Mouse (Mus musculus): Measurements from ENCODE around the gene Cct4. TPM values are rescaled to one million over a fixed set of nuclear protein-coding genes. Genes with fewer than 3 reads are reported as not detected.

Gene Cct4
- total and polyA plus RNA-seq, 2 experiments from 2014 or later, result 236 to 271 TPM

DNA sequence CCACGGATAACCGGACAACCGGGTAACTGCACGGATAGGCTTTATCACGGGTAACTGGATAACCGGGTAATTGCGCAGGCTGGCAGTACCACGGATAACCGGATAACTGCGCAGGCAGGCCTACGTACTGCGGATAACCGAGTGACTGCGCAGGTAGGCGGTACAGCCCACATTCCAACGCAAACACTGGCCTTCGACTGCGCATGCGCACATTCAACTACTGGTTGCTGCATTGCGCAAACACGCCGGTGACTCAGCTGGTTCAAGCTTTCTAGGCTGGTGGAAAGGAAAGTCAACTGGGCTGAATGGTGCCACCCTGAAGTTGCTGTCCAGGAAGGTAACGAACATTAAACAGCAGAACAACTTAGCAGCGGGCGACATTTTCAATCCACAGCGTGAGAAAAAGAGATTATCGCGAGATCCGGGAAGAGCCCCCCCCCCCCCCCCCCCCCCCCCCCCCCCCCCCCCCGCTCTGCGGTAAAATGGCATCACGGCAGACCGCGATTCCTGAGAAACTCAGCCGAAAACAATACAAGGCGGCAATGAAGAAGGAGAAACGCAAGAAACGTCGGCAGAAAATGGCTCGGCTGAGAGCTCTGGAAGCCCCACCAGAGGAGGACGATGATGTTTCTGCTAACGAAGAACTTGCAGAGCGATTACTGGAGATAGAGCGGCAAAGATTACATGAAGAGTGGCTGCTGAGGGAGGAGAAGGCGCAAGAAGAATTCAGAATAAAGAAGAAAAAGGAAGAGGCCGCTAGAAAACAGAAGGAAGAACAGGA is 17.4 kb upstream of the Cct4 start:
- Histone ChIP-seq H3K27ac (ENCODE audit: low read depth, low read length) (peak overlapping the region; percentile 82), H3K9ac (peak overlapping the region; percentile 73), H3K4me1 (ENCODE audit: insufficient read depth) (peaks cover 7% of the 10 kb centered on the region; the same call in 1 of the 2 replicates), H3K9me3 (ENCODE audit: low read length) (0 out of 2 replicates have a peak, but pooled peaks cover 3% of the 10 kb centered on the region), H3K36me3 (ENCODE audit: insufficient read depth) (peaks cover 1% of the 10 kb centered on the region), H3K4me3 (ENCODE audit: low read depth, low read length) (peak overlapping the region; percentile 56), H3K4me2 (ENCODE audit: low read depth) (peak overlapping the region; percentile 60), H3K27me3 (ENCODE audit: insufficient read depth, low read length) (no peaks in the 10 kb centered on the region)
- peak; percentile 9; the same call in 1 of the 2 replicates for TF ChIP-seq CTCF (IDR thresholded peaks at IDR 0.05; ENCODE audit: low read depth)
- DNase-seq (peak; percentile 90), ATAC-seq (peak; percentile 67)
- 47% methylated on average over 45 of the region's 46 CpGs for WGBS

DNA sequence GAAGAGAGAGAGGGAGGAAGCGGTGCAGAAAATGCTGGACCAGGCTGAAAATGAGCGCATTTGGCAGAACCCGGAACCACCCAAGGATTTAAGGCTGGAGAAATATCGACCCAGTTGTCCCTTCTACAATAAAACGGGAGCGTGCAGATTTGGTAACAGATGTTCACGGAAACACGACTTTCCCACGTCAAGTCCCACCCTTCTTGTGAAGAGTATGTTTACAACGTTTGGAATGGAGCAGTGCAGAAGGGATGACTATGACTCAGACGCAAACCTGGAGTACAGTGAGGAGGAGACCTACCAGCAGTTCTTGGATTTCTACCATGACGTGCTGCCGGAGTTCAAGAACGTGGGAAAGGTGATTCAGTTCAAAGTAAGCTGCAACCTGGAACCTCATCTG is 16.7 kb upstream of the Cct4 start:
- WGBS, result 40% methylated on average over 14 of the region's 14 CpGs
- peaks cover 7% of the 10 kb centered on the region; the same call in 1 of the 2 replicates for H3K4me1 ChIP-seq (ENCODE audit: insufficient read depth)
- peaks cover 6% of the 10 kb centered on the region for H3K36me3 ChIP-seq (ENCODE audit: insufficient read depth)
- peak overlapping the region; percentile 53 for H3K9ac ChIP-seq
- H3K27me3 ChIP-seq (ENCODE audit: insufficient read depth, low read length), result no peaks in the 10 kb centered on the region
- peak overlapping the region; percentile 73 for H3K27ac ChIP-seq (ENCODE audit: low read depth, low read length)
- H3K9me3 ChIP-seq (ENCODE audit: low read length), result 0 out of 2 replicates have a peak, but pooled peaks cover 3% of the 10 kb centered on the region
- H3K4me2 ChIP-seq (ENCODE audit: low read depth), result peak overlapping the region; percentile 53
- TF ChIP-seq CTCF (IDR thresholded peaks at IDR 0.05; ENCODE audit: low read depth), result no peak
- H3K4me3 ChIP-seq (ENCODE audit: low read depth, low read length), result peak overlapping the region; percentile 56
- no peak for DNase-seq
- no peak for ATAC-seq

DNA sequence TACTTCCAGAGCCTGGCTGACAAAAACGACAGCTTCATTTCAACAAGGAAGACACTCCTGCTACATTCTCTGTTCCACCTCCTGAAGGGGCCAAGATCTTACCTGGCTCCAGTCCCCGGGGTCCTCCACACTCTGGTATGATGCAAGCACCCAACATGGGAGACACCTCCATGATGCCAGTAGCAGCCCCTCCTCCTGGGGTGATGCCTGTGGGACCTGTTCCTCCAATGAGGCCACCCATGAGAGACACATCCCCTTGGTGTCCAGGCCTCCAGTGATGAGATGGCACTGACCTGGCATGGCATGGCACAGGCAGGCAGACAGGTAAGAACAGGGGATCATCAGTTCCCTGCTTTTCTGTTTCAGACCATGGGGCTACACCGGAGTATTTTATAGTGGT is 12.1 kb upstream of the Cct4 start:
- TF ChIP-seq CTCF (IDR thresholded peaks at IDR 0.05; ENCODE audit: low read depth), result no peak
- Histone ChIP-seq H3K4me2 (ENCODE audit: low read depth) (no peak overlapping the region), H3K9me3 (ENCODE audit: low read length) (no peaks in the 10 kb centered on the region), H3K27ac (ENCODE audit: low read depth, low read length) (no peak overlapping the region), H3K27me3 (ENCODE audit: insufficient read depth, low read length) (no peaks in the 10 kb centered on the region), H3K36me3 (ENCODE audit: insufficient read depth) (peaks cover 6% of the 10 kb centered on the region), H3K4me1 (ENCODE audit: insufficient read depth) (peaks cover 14% of the 10 kb centered on the region; the same call in 1 of the 2 replicates), H3K9ac (no peak overlapping the region), H3K4me3 (ENCODE audit: low read depth, low read length) (no peak overlapping the region)
- DNase-seq (no peak), ATAC-seq (no peak)
- 89% methylated on average over 3 of the region's 3 CpGs for WGBS

DNA sequence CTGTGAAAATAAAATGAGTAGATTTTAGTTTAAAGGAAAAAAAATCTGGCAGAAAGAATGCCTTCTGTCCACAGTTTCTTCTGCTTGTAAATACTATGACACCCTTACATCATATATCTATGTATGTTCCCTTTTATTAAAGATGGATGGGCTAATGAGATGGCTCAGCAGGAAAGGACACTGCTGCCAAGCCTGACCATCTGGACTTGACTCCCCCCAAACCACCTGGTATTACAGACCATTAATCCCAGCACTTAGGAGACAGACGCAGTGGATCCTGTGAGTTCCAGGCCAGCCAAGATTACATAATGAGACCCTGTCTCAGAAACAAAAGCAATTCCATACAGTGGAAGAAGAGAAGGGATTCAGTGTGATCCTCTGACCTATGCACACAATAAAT is 11.6 kb upstream of the Cct4 start:
- 28% methylated on average over 1 of the region's 1 CpGs for WGBS
- no peaks in the 10 kb centered on the region for H3K9me3 ChIP-seq (ENCODE audit: low read length)
- TF ChIP-seq CTCF (IDR thresholded peaks at IDR 0.05; ENCODE audit: low read depth), result no peak
- H3K9ac ChIP-seq, result no peak overlapping the region
- H3K4me1 ChIP-seq (ENCODE audit: insufficient read depth), result peaks cover 14% of the 10 kb centered on the region; the same call in 1 of the 2 replicates
- H3K27me3 ChIP-seq (ENCODE audit: insufficient read depth, low read length), result no peaks in the 10 kb centered on the region
- no peak for DNase-seq
- H3K36me3 ChIP-seq (ENCODE audit: insufficient read depth), result peaks cover 6% of the 10 kb centered on the region
- no peak overlapping the region for H3K4me3 ChIP-seq (ENCODE audit: low read depth, low read length)
- ATAC-seq, result no peak
- H3K27ac ChIP-seq (ENCODE audit: low read depth, low read length), result no peak overlapping the region
- no peak overlapping the region for H3K4me2 ChIP-seq (ENCODE audit: low read depth)

DNA sequence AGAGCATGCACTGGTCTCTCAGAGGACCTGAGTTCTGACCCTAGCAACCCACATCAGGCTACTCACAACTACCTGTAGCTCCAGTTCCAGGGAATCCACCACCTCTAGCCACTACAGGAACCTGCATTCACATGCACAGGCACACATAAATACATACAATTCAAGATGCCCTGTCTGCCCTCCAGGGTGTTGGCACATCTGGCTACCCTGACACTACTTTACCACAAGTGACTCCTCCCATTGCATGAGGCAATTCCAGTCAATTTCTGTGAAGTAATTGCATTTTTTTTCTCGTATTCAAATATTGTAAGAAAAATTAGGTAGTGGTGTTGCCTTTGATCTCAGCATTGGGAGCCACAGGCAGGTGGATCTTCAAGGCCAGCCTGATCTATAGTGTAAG is 11.1 kb upstream of the Cct4 start:
- Histone ChIP-seq H3K36me3 (ENCODE audit: insufficient read depth) (peaks cover 6% of the 10 kb centered on the region), H3K4me2 (ENCODE audit: low read depth) (no peak overlapping the region), H3K27me3 (ENCODE audit: insufficient read depth, low read length) (no peaks in the 10 kb centered on the region), H3K4me3 (ENCODE audit: low read depth, low read length) (no peak overlapping the region), H3K9ac (no peak overlapping the region), H3K27ac (ENCODE audit: low read depth, low read length) (no peak overlapping the region), H3K9me3 (ENCODE audit: low read length) (no peaks in the 10 kb centered on the region), H3K4me1 (ENCODE audit: insufficient read depth) (peaks cover 14% of the 10 kb centered on the region; the same call in 1 of the 2 replicates)
- no peak for TF ChIP-seq CTCF (IDR thresholded peaks at IDR 0.05; ENCODE audit: low read depth)
- ATAC-seq, result no peak
- no peak for DNase-seq
- WGBS, result 88% methylated on average over 1 of the region's 1 CpGs

DNA sequence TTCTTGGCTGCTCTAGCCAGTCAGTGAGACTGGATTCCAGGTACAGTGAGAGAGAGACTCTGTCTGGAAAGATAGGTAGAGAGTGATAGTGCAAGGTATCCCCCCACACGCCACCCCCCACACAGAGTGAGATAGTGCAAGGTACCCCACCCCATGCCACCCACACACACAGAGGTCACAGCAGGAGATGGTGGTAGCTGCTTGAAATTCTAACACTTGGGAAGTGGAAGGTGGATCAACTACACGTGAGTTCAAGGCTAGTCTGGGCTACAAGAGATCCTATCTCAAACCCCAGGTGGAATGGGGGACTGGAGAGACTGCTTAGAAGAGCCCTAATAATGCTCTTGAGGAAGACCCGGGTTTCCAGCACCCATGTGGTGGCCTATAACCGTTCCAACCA is 9.3 kb upstream of the Cct4 start:
- no peak for ATAC-seq
- Histone ChIP-seq H3K9me3 (ENCODE audit: low read length) (no peaks in the 10 kb centered on the region), H3K4me2 (ENCODE audit: low read depth) (peak overlapping the region; percentile 54), H3K9ac (peak overlapping the region; percentile 67; the same call in 1 of the 2 replicates), H3K4me3 (ENCODE audit: low read depth, low read length) (peak overlapping the region; percentile 57), H3K36me3 (ENCODE audit: insufficient read depth) (peaks cover 6% of the 10 kb centered on the region; the same call in 1 of the 2 replicates), H3K4me1 (ENCODE audit: insufficient read depth) (0 out of 2 replicates have a peak, but pooled peaks cover 7% of the 10 kb centered on the region), H3K27me3 (ENCODE audit: insufficient read depth, low read length) (no peaks in the 10 kb centered on the region), H3K27ac (ENCODE audit: low read depth, low read length) (no peak overlapping the region)
- DNase-seq, result no peak
- 44% methylated on average over 4 of the region's 4 CpGs for WGBS
- TF ChIP-seq CTCF (IDR thresholded peaks at IDR 0.05; ENCODE audit: low read depth), result no peak

DNA sequence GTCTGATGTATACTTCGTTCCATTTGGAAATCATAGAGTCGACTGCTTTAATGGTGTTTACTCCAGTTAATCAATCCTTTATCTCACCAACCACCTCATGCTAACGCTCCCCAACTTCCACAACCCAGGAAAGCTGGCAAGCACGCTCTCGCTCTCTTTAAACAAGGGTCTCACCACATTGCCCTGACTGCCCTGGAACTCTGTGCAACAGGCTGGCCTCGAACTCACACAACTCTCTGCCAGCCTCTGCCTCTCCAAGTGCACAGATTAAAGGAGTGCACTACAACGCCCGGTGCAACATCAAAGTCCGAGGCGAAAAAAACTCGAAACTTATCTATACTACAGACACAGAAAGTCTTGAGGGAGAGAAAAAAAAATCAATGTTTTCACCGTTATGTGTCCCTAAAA is 8.8 kb upstream of the Cct4 start:
- H3K36me3 ChIP-seq (ENCODE audit: insufficient read depth), result peaks cover 6% of the 10 kb centered on the region; the same call in 1 of the 2 replicates
- H3K9ac ChIP-seq, result peak overlapping the region; percentile 67
- H3K4me3 ChIP-seq (ENCODE audit: low read depth, low read length), result peak overlapping the region; percentile 57
- H3K27me3 ChIP-seq (ENCODE audit: insufficient read depth, low read length), result no peaks in the 10 kb centered on the region
- H3K27ac ChIP-seq (ENCODE audit: low read depth, low read length), result peak overlapping the region; percentile 93
- no peak for DNase-seq
- 0 out of 2 replicates have a peak, but pooled peaks cover 7% of the 10 kb centered on the region for H3K4me1 ChIP-seq (ENCODE audit: insufficient read depth)
- TF ChIP-seq CTCF (IDR thresholded peaks at IDR 0.05; ENCODE audit: low read depth), result no peak
- WGBS, result 5% methylated on average over 12 of the region's 12 CpGs
- peak overlapping the region; percentile 54 for H3K4me2 ChIP-seq (ENCODE audit: low read depth)
- peak; percentile 12 for ATAC-seq
- H3K9me3 ChIP-seq (ENCODE audit: low read length), result no peaks in the 10 kb centered on the region

All from forebrain, postnatal 0 days (tissue).